Mouse (Mus musculus): ENCODE measurements around the gene Tnfrsf12a.

Gene Tnfrsf12a

DNA sequence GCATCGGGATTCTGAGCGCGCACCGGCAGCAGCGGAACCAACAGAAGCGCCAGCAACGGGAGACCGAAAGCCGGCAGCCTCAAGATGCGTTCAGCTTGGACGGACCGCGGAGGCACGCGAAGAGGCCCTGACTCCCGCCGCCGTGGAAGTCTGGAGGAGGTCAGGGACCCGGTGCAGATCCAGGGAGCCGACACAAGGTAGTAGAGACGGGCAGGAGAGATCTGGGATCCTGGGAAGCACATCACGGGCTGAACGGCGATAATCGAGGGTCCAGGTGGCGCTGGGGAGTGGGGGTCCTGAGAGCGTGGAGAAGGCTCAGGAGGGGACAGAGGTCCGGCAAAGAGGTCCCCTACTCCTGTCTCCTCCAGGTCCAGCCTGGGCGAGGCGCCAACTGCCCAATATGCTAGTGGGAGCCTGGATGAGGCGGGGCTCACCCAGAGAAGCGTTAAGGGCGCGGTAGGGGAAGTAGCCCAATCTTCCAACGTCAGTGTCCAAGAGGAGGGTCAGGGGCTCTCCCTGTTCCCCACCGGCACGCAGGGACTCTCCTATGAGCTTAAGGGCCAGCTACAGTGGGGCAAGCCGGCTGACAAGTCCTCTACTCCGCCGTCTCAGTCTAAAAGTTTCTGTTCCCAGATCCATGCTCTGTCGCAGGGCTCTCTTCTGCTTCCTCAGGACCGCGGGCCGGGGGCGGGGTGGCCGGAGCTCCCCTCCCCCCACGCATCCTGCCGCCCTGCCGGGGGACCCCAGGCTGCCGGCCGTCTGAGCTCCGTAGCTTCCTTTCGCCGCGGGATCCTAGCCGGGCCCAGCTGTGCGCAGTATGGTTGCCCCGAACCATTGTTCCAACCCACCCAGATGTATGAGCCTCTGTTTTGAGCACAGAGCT, 32.4 kb downstream of the Tnfrsf12a start, which contains the start of gene Mmp25:
Gene Mmp25, minus strand, starts transcription at position 665 of the 883 bp plus-strand sequence.
- no peak for DNase-seq

GRCm38 (mm10) chr17:23631241-23631640, 46.0 kb downstream of the Tnfrsf12a start:
- DNase-seq, result no peak

DNA sequence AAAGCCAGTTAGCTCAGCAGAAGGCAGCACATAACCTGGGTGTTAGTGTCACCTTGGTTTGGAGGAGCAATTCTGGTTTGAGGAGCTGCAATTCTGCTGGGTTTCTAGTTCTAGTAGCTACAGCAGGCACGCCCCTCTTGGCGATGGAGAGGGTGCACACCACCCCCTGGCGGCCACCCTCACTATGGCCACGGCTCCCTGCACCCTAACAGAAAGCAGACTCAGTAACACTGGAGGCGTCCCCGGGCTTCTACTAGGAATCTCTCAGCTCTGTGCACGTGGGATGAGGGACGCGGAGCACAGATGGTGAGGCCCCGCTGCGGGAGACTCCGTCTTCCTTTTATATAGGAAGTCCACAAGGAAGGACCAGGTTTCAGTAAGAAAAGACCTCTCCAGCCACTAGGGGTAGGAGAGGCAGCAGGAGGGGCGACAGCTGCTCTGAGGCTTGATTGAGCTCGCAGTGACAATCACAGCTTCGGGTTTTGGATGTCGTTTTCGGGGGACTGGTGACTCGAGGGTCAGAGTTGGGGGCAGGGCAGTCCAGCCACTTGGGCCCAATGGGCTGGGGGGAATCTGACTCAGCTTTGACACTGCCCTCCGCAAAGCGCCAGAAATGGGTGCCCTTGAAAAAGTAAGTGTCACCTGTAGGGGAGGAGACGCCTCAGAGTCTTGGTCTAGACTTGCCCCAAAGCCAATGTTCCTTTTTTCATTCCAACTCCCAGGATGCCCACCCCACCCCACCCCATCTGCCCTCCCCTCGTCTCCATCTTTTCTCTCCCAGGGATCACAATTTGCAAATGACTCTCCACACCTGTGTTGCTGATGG, 46.9 kb downstream of the Tnfrsf12a start:
- DNase-seq, result peak; percentile 78

DNA sequence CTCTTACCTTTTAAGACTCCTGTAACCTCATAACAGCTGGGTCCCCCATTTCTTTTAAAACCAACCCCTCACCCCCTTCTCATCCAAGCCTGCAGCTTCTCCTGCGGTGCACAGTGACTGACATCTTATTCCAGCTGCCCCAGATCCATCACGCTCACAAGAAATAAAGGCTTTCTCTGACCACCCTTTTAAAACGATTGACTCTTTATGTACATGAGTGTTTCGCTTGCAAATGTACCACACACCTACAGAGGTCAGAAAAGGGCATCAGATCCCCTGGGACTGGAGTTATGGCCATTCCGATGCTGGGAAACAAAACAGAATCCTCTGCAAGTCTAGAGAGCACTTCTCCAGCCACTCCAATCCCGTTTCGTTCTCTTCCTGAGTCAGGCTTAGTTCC, 49.5 kb downstream of the Tnfrsf12a start:
- DNase-seq, result no peak
